Mouse (Mus musculus) gastrocnemius, adult 2 months (tissue): ENCODE measurements at regions not wholly inside any gene's neighbourhood (a gene's known extent, or its start where the extent isn't known, plus 50 kb on each side); places are given as distances from the start of the nearest gene placed in this dataset.

Experiments
- DNase-seq: peaks from one replicate; pipeline ENCODE4 v3.0.0; 2022
- H3K27ac ChIP-seq: fragments of 200-600 bp; 2 replicates; pipeline ENCODE4 v1.8.1; 2022; ENCODE audit warnings: mild to moderate bottlenecking
- H3K4me3 ChIP-seq: fragments of 200-600 bp; 2 replicates; pipeline ENCODE4 v1.8.1; 2022; ENCODE audit warnings: mild to moderate bottlenecking, moderate library complexity
- CTCF ChIP-seq: fragments of 200-600 bp; IDR thresholded peaks from 2 replicates; pipeline ENCODE4 v1.8.1; 2022; ENCODE audit warnings: antibody characterized with exemption, mild to moderate bottlenecking, moderate library complexity
- intact Hi-C: fragments of 180-260 bp; cut with DNase I; formaldehyde crosslinking; loops from one replicate; pipeline ENCODE4 v1.15.1; 2025

GRCm38 (mm10) chr13:107522942-107523341 is 501.0 kb upstream of the Kif2a start:
- intact Hi-C loops: no loop called here
- no peak for DNase-seq
- H3K4me3 ChIP-seq: no peak overlapping the region
- no peak overlapping the region for H3K27ac ChIP-seq
- TF ChIP-seq CTCF: no peak

- H3K4me3 ChIP-seq: no peak overlapping the region
- TF ChIP-seq CTCF: no peak
- intact Hi-C loops: no loop called here
Measured at GRCm38 (mm10) chr13:107514236-107514635, 492.3 kb upstream of the Kif2a start.

GRCm38 (mm10) chr13:107513274-107514146 is 491.6 kb upstream of the Kif2a start:
- no peak for TF ChIP-seq CTCF

More at GRCm38 (mm10) chr13:107514236-107514635, 492.3 kb upstream of the Kif2a start:
- no peak overlapping the region for H3K27ac ChIP-seq
- DNase-seq: no peak

GRCm38 (mm10) chr13:107507336-107507735 is 485.4 kb upstream of the Kif2a start:
- intact Hi-C loops: no loop called here
- TF ChIP-seq CTCF: no peak
- Histone ChIP-seq H3K27ac (no peak overlapping the region), H3K4me3 (no peak overlapping the region)
- no peak for DNase-seq

More at GRCm38 (mm10) chr13:107513274-107514146, 491.6 kb upstream of the Kif2a start:
- H3K4me3 ChIP-seq: no peak overlapping the region
- H3K27ac ChIP-seq: no peak overlapping the region
- intact Hi-C loops: no loop called here
- no peak for DNase-seq

DNA sequence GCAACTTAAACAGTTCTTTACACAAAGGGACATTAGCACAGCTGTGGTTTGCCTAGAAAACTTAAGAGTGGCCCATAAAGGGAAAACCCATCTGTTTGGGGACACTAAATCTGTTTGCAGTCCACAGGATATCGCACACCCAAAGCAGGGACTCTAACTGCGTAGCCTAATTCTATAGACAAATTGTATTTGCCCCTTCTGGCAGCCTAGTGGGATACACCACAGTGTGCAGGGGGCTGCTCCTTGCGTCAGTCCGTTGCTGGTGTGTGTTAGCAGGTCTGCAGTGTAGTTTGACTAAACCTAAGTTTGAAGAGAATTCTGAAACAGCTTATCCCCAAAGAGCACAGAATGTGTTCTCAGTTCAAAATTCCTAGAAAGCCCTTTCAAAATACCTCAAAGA is 484.9 kb upstream of the Kif2a start:
- H3K27ac ChIP-seq: no peak overlapping the region
- no peak for DNase-seq
- H3K4me3 ChIP-seq: no peak overlapping the region
- intact Hi-C loops: no loop called here
- no peak for TF ChIP-seq CTCF

- no peak overlapping the region for H3K4me3 ChIP-seq
- TF ChIP-seq CTCF: no peak
- intact Hi-C loops: no loop called here
- no peak for DNase-seq
- H3K27ac ChIP-seq: no peak overlapping the region
Measured at GRCm38 (mm10) chr13:107505318-107505717, 483.4 kb upstream of the Kif2a start.

DNA sequence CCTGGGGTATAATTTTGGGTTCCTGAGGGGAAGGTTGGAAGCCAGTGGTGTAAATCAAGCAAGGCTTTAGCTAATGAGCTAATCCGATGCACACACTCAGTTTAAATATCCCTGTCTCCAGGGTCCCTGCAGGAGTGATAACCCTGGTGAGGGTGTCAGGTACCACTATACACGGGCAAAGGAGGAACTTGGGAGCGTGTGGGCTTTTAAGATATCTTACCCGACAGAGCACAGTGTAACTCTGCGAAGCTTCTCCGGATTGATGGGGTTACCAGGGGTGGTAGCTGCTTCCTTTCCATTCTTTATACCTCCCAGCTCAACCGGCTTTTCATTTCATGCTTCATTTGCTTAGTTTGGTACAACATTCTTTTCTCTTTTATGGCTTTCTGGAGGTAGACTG is 480.3 kb upstream of the Kif2a start:
- Histone ChIP-seq H3K27ac (no peak overlapping the region), H3K4me3 (no peak overlapping the region)
- TF ChIP-seq CTCF: no peak
- intact Hi-C loops: no loop called here
- no peak for DNase-seq

- DNase-seq: no peak
- Histone ChIP-seq H3K27ac (no peak overlapping the region), H3K4me3 (no peak overlapping the region)
- intact Hi-C loops: no loop called here
- TF ChIP-seq CTCF: no peak
Measured at GRCm38 (mm10) chr13:107500776-107501489, 479.0 kb upstream of the Kif2a start.

DNA sequence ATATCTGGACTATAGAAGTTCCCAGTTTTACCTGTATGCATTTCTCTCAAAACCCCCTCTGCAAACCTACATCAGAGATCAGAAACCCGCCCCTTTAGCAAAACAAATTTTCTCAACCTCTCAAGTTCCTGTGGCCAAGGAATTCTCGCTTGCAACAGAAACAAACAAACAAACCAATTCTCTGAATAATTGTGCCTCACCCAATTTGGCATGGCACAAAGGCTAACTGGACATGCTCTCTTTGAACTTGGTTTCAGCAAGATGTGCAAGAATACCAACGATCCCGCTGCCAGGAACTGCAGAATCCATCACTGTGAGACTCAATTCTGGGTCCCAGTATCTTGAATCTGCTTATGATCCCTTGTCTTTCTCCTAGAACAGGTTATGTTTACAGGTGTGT is 477.4 kb upstream of the Kif2a start:
- no peak for TF ChIP-seq CTCF
- DNase-seq: no peak
- intact Hi-C loops: no loop called here
- Histone ChIP-seq H3K27ac (no peak overlapping the region), H3K4me3 (no peak overlapping the region)

- intact Hi-C loops: no loop called here
- TF ChIP-seq CTCF: no peak
- Histone ChIP-seq H3K27ac (no peak overlapping the region), H3K4me3 (no peak overlapping the region)
- no peak for DNase-seq
Measured at GRCm38 (mm10) chr13:107495161-107495732, 473.3 kb upstream of the Kif2a start.

DNA sequence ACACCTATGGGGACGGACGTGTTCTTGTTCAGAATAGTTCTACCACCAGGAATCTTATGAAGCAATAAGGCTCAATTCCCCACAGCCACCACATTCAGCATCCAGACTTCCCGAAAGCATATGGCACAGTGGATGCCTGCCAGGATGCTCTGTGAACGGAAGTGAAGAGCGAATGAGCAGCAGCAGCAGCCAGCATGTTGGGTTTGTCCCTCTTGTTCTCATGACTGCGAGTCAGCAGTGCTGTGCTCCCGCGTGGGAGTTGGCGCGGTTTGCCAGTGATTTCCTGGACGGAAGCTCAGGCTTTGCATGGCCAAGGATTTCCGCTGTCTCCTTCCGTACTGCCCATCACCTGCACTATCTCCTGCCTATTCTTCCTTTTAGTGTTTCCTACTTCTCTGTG is 471.8 kb upstream of the Kif2a start:
- no peak for TF ChIP-seq CTCF
- no peak overlapping the region for H3K27ac ChIP-seq
- H3K4me3 ChIP-seq: no peak overlapping the region
- DNase-seq: peak; percentile 37
- intact Hi-C loops: no loop called here

GRCm38 (mm10) chr13:107492448-107492847 is 470.5 kb upstream of the Kif2a start:
- Histone ChIP-seq H3K4me3 (no peak overlapping the region), H3K27ac (no peak overlapping the region)
- no peak for DNase-seq
- no peak for TF ChIP-seq CTCF
- intact Hi-C loops: no loop called here

DNA sequence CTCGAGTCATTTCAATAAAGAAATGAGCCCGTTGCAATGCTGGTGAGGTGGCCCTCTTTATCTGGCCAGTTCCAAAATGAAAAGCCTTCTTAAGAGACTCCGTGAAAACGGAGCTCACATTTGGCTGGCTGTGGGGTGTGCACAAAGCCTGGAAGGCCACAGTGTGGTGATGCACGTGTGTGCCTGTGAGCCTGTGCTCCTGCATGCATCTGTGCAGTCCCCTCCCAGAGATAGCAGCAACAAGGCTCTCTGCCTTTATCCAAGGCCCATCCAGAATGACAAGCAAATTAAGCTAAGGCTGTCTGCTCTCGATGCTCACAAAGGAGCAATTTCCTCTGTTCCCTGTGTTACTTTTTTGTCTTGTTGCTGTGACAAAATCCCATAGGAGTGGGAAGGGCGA is 469.5 kb upstream of the Kif2a start:
- no peak for TF ChIP-seq CTCF
- intact Hi-C loops: no loop called here
- no peak overlapping the region for H3K27ac ChIP-seq
- DNase-seq: no peak
- no peak overlapping the region for H3K4me3 ChIP-seq
